Mouse (Mus musculus): Measurements from ENCODE around the gene Ryr2. TPM values are rescaled to one million over a fixed set of nuclear protein-coding genes. Genes with fewer than 3 reads are reported as not detected.

The Ryr2 gene
- polyA plus RNA-seq, 1 experiment from 2014 or later: 1.5 TPM

- H3K4me3 ChIP-seq: no peak overlapping the region
- no peaks in the 10 kb centered on the region for H3K27me3 ChIP-seq
- no peak for ATAC-seq (ENCODE audit: borderline replicate concordance, extremely low read depth, low FRiP score, low TSS enrichment)
- 92% methylated on average over 4 of the region's 4 CpGs for WGBS
- H3K27ac ChIP-seq: no peak overlapping the region
- H3K4me1 ChIP-seq: no peaks in the 10 kb centered on the region
- H3K9me3 ChIP-seq: no peaks in the 10 kb centered on the region
- H3K4me2 ChIP-seq: no peak overlapping the region
- no peaks in the 10 kb centered on the region for H3K36me3 ChIP-seq
- no peak overlapping the region for H3K9ac ChIP-seq
Observed at GRCm38 (mm10) chr13:11927727-11928126, 179.0 kb downstream of the Ryr2 start.

DNA sequence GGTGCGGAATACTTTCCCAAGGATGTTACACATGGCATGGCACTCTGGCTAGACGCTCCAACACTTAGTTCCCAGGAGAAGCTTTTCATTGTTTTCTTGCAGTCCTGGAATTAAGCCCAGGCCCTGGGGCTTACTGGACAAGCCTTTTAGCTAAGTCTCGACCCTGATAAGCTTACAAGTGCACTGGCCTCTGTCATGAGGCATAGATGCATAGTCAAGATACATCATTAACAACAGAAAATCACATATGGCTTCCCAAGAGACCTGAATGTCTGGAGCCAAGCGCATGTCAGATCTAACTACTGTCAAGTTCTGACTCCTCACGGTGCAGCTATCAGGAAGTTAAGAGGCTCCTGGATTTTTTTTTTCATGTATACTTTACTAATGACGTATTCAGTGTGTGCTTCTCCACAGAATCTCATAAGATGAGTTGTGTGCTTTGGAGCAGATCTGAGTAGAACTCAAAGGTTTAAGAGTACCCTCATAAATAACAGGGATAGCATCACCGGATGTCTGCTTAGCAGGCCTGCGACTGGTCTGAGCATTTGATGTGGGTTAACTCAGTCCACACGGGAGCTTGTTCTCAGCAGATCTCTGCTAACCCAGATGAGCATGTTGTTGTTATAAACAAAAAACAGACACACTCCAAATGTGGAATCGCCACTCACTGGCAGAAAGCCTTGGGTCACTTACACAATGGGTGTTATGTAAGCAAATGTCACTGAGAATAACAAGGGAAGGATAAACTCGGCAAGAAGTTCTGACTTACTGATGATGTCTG is 179.8 kb downstream of the Ryr2 start:
- WGBS: 51% methylated on average over 11 of the region's 11 CpGs
- Histone ChIP-seq H3K4me2 (no peak overlapping the region), H3K27ac (no peak overlapping the region), H3K36me3 (no peaks in the 10 kb centered on the region), H3K9ac (no peak overlapping the region), H3K4me1 (no peaks in the 10 kb centered on the region), H3K4me3 (no peak overlapping the region), H3K9me3 (no peaks in the 10 kb centered on the region), H3K27me3 (no peaks in the 10 kb centered on the region)
- no peak for ATAC-seq (ENCODE audit: borderline replicate concordance, extremely low read depth, low FRiP score, low TSS enrichment)

- H3K9me3 ChIP-seq: no peaks in the 10 kb centered on the region
- H3K27ac ChIP-seq: no peak overlapping the region
- no peaks in the 10 kb centered on the region for H3K36me3 ChIP-seq
- H3K4me2 ChIP-seq: no peak overlapping the region
- H3K27me3 ChIP-seq: no peaks in the 10 kb centered on the region
- no peaks in the 10 kb centered on the region for H3K4me1 ChIP-seq
- H3K9ac ChIP-seq: no peak overlapping the region
- ATAC-seq (ENCODE audit: borderline replicate concordance, extremely low read depth, low FRiP score, low TSS enrichment): no peak
- no peak overlapping the region for H3K4me3 ChIP-seq
- 75% methylated on average over 2 of the region's 2 CpGs for WGBS
Observed at GRCm38 (mm10) chr13:11926215-11926614, 180.5 kb downstream of the Ryr2 start.

DNA sequence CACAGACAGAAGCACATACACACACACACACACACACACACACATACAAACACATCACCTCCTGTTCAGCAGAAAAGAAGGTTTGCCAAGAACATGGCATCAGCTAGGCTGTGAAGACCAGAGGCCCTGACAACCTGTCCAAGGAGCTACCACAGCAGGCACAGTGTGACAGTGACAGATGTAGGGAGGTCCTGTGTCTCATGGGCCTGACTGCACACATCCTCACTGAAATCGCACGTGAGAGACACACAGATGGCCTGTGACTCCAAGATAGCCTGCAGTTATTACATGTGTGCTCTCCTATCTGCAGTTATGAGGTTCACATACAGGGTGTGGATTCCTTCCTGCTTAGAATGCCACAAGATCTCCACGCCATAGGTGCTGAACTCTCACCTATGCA is 182.0 kb downstream of the Ryr2 start:
- Histone ChIP-seq H3K27me3 (no peaks in the 10 kb centered on the region), H3K9me3 (no peaks in the 10 kb centered on the region), H3K9ac (no peak overlapping the region), H3K4me2 (no peak overlapping the region), H3K36me3 (no peaks in the 10 kb centered on the region), H3K4me1 (no peaks in the 10 kb centered on the region), H3K4me3 (no peak overlapping the region), H3K27ac (no peak overlapping the region)
- WGBS: 77% methylated on average over 3 of the region's 3 CpGs
- ATAC-seq (ENCODE audit: borderline replicate concordance, extremely low read depth, low FRiP score, low TSS enrichment): no peak

DNA sequence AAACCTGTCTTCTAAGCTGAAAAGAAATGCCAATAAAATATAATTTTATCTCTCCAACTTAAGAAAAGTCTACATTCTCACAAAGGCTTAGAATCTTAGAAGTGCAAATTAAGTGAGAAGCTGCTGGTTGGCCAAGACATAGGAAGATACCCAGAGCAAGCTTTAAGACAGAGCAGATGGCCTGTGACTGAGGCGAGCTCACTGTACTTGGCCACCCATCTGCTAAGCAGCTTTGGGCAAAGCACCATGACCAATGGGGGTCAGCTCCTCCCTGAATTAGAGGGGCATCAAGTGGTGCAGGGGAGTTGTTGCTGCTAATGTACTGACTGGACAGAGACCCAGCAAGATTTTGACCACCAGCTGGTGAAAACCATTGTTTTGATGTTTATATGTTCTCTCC is 186.2 kb downstream of the Ryr2 start:
- no peak overlapping the region for H3K9ac ChIP-seq
- 86% methylated on average over 1 of the region's 1 CpGs for WGBS
- no peaks in the 10 kb centered on the region for H3K36me3 ChIP-seq
- no peaks in the 10 kb centered on the region for H3K9me3 ChIP-seq
- no peak for ATAC-seq (ENCODE audit: borderline replicate concordance, extremely low read depth, low FRiP score, low TSS enrichment)
- H3K27me3 ChIP-seq: no peaks in the 10 kb centered on the region
- H3K4me2 ChIP-seq: no peak overlapping the region
- H3K27ac ChIP-seq: no peak overlapping the region
- H3K4me3 ChIP-seq: no peak overlapping the region
- H3K4me1 ChIP-seq: no peaks in the 10 kb centered on the region

DNA sequence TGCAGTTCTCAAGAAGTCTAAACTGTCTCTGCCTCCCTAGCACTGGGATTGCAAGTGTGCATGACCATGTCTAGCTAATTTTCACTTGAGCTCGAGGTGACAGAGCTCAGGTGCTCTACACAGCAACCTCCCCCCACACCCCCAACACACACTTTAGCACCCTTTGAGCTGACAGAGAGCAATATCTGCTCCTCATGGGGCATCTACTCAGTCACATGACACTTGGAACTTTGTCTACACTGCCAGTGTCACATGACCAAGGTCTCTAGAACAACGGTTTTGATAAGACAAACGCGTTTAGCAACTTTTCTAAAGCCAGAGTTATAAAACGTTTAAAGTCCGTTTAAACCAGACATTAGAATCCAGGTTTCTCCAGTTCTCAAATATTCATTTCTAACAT is 187.3 kb downstream of the Ryr2 start:
- Histone ChIP-seq H3K36me3 (no peaks in the 10 kb centered on the region), H3K9me3 (no peaks in the 10 kb centered on the region), H3K9ac (no peak overlapping the region), H3K4me2 (no peak overlapping the region), H3K27me3 (no peaks in the 10 kb centered on the region), H3K27ac (no peak overlapping the region), H3K4me1 (no peaks in the 10 kb centered on the region), H3K4me3 (no peak overlapping the region)
- ATAC-seq (ENCODE audit: borderline replicate concordance, extremely low read depth, low FRiP score, low TSS enrichment): no peak
- 75% methylated on average over 6 of the region's 6 CpGs for whole genome bisulfite sequencing

DNA sequence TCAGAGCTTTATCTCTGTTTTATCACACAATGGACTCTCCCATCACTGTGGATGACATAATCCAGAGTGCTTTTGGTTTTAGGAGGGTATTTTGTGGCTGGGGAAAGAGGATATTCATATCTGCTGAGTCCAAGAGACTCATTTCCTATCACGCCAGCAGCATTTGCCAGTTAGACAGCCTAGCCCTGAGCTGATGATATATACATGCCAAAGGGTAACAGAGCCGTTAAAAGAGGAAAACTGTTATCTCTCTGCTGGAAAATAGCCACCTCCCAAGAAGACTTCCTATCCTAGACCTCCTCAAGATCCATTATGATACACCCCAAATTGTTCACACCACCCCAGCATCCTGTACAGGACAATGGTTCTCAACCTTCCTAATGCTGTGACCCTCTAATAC is 191.1 kb downstream of the Ryr2 start:
- 33% methylated on average over 2 of the region's 2 CpGs for WGBS
- no peaks in the 10 kb centered on the region for H3K9me3 ChIP-seq
- H3K4me2 ChIP-seq: no peak overlapping the region
- no peaks in the 10 kb centered on the region for H3K36me3 ChIP-seq
- no peak overlapping the region for H3K9ac ChIP-seq
- no peak overlapping the region for H3K27ac ChIP-seq
- ATAC-seq (ENCODE audit: borderline replicate concordance, extremely low read depth, low FRiP score, low TSS enrichment): no peak
- H3K27me3 ChIP-seq: no peaks in the 10 kb centered on the region
- no peaks in the 10 kb centered on the region for H3K4me1 ChIP-seq
- H3K4me3 ChIP-seq: no peak overlapping the region

DNA sequence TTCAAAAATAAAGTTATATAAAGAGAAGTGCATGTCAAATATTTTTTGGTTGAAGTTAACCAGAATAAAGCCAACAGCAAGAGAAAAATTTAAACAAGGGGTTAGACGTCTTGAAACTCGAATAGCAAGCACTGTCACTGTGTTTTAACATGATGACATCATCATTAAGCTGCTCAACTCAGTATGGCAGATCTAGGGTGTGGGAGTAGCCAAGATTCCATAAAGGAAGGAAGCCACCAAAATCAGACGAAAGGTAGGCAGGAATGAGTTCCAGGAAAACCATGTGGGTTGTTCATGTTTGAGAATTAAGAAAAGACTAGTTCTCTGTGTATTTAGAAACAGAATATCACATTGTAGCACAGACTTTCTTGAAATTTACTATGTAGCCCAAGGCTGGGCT is 192.1 kb downstream of the Ryr2 start:
- no peak overlapping the region for H3K27ac ChIP-seq
- H3K4me1 ChIP-seq: no peaks in the 10 kb centered on the region
- H3K4me2 ChIP-seq: no peak overlapping the region
- H3K27me3 ChIP-seq: no peaks in the 10 kb centered on the region
- H3K9ac ChIP-seq: no peak overlapping the region
- H3K4me3 ChIP-seq: no peak overlapping the region
- no peak for ATAC-seq (ENCODE audit: borderline replicate concordance, extremely low read depth, low FRiP score, low TSS enrichment)
- WGBS: 54% methylated on average over 3 of the region's 3 CpGs
- no peaks in the 10 kb centered on the region for H3K9me3 ChIP-seq
- H3K36me3 ChIP-seq: no peaks in the 10 kb centered on the region

GRCm38 (mm10) chr13:11912208-11912607 is 194.5 kb downstream of the Ryr2 start:
- ATAC-seq (ENCODE audit: borderline replicate concordance, extremely low read depth, low FRiP score, low TSS enrichment): no peak
- WGBS: 90% methylated on average over 2 of the region's 2 CpGs
- H3K4me1 ChIP-seq: no peaks in the 10 kb centered on the region

DNA sequence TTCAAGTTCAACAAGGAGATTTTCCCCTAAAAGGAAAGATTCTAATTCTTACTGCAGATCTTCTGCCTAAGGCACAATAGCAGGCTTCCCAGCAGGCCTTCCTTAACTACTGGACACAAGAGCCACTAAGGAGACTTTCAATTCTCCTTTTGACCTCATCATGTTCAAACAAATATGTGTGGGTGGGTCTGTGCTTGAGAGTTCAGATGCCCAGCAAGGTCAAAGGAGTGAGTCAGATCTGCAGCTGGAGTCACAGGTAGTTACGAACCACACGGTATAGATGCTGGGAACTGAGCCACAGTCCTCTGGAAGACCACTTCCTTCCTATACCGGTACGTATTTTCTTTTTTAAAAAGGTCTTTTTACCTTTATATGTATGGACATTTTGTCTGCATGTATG is 198.6 kb downstream of the Ryr2 start:
- no peaks in the 10 kb centered on the region for H3K4me1 ChIP-seq
- no peak overlapping the region for H3K27ac ChIP-seq

More at GRCm38 (mm10) chr13:11912208-11912607, 194.5 kb downstream of the Ryr2 start:
- no peaks in the 10 kb centered on the region for H3K36me3 ChIP-seq
- no peak overlapping the region for H3K4me3 ChIP-seq
- no peaks in the 10 kb centered on the region for H3K9me3 ChIP-seq
- H3K4me2 ChIP-seq: no peak overlapping the region
- H3K27me3 ChIP-seq: no peaks in the 10 kb centered on the region
- no peak overlapping the region for H3K27ac ChIP-seq
- no peak overlapping the region for H3K9ac ChIP-seq

GRCm38 (mm10) chr13:11905126-11905525 is 201.6 kb downstream of the Ryr2 start:
- H3K36me3 ChIP-seq: no peaks in the 10 kb centered on the region
- no peaks in the 10 kb centered on the region for H3K27me3 ChIP-seq
- H3K9ac ChIP-seq: no peak overlapping the region
- H3K4me2 ChIP-seq: no peak overlapping the region
- ATAC-seq (ENCODE audit: borderline replicate concordance, extremely low read depth, low FRiP score, low TSS enrichment): no peak
- no peaks in the 10 kb centered on the region for H3K4me1 ChIP-seq
- 57% methylated on average over 2 of the region's 2 CpGs for WGBS
- no peak overlapping the region for H3K4me3 ChIP-seq
- H3K27ac ChIP-seq: no peak overlapping the region
- no peaks in the 10 kb centered on the region for H3K9me3 ChIP-seq

More for the DNA sequence above, 198.6 kb downstream of the Ryr2 start:
- no peak overlapping the region for H3K4me2 ChIP-seq
- H3K27me3 ChIP-seq: no peaks in the 10 kb centered on the region
- H3K9ac ChIP-seq: no peak overlapping the region
- WGBS: 75% methylated on average over 4 of the region's 4 CpGs
- ATAC-seq (ENCODE audit: borderline replicate concordance, extremely low read depth, low FRiP score, low TSS enrichment): no peak
- H3K9me3 ChIP-seq: no peaks in the 10 kb centered on the region
- H3K4me3 ChIP-seq: no peak overlapping the region
- no peaks in the 10 kb centered on the region for H3K36me3 ChIP-seq

DNA sequence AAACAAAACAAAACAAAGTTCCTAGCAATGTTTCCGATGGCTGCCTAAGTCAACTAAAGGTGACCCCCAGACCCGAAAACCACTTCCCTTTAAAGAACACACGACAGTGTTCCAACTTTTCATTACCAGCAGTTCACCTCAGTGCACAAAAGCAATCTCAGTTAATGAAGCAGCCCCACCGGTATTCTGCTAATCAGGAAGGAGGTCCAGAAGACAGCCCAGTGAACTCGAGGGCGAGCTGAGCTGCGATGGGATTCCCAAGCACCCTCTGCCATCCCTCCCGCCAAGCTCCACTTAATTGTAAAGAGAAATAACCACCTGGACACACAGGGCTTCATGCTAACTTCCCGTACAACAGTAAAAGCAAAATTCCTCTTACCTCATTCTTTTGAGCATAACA is 203.5 kb downstream of the Ryr2 start:
- Histone ChIP-seq H3K4me3 (no peak overlapping the region), H3K27ac (no peak overlapping the region), H3K27me3 (no peaks in the 10 kb centered on the region), H3K4me2 (no peak overlapping the region), H3K36me3 (no peaks in the 10 kb centered on the region), H3K4me1 (no peaks in the 10 kb centered on the region), H3K9ac (no peak overlapping the region), H3K9me3 (no peaks in the 10 kb centered on the region)
- ATAC-seq (ENCODE audit: borderline replicate concordance, extremely low read depth, low FRiP score, low TSS enrichment): no peak
- 51% methylated on average over 9 of the region's 9 CpGs for WGBS

GRCm38 (mm10) chr13:11902856-11903255 is 203.9 kb downstream of the Ryr2 start:
- Histone ChIP-seq H3K9me3 (no peaks in the 10 kb centered on the region), H3K27ac (no peak overlapping the region), H3K27me3 (no peaks in the 10 kb centered on the region), H3K4me2 (no peak overlapping the region), H3K9ac (no peak overlapping the region), H3K36me3 (no peaks in the 10 kb centered on the region), H3K4me3 (no peak overlapping the region), H3K4me1 (no peaks in the 10 kb centered on the region)
- WGBS: 59% methylated on average over 6 of the region's 6 CpGs
- no peak for ATAC-seq (ENCODE audit: borderline replicate concordance, extremely low read depth, low FRiP score, low TSS enrichment)

Data from lung, embryonic 15.5 days (tissue).